Mouse (Mus musculus): Measurements from ENCODE around the gene Tbrg4.
"Not testable (repeated sequence)": the region's sequence is repeated elsewhere in the genome, so short reads cannot be mapped to it uniquely, and the experiment has no call there.

Tbrg4 gene

GRCm38 (mm10) chr11:6625478-6626387, at the start of gene Tbrg4:
TSS of gene Tbrg4 (minus strand) at chr11:6626067.
- peak; percentile 90 to 91 for DNase-seq (ENCODE audit: low spot score in 2 of 2)

DNA sequence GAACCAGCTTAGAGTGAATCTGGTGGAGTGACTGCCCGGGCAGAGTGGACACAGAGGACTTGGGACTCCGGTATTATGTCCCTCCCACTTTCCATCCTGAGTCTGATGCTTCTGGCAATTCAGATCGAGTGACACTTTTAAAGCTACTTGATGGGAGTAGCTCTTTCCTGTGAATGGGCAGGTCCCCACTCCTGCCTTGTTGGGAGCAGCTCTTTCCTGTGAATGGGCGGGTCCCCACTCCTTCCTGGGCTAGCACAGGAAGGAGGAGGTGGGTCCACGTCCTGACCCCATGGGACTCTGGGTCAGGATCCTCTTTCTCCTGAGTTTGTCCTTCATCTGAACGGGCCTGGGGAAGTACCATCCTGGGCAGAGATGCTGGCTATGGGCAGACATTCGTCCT, 49.5 kb upstream of the Tbrg4 start:
- no peak for DNase-seq (ENCODE audit: low spot score in 2 of 2)

GRCm38 (mm10) chr11:6674701-6675100, 48.8 kb upstream of the Tbrg4 start:
- DNase-seq (ENCODE audit: low spot score in 2 of 2) = no peak

DNA sequence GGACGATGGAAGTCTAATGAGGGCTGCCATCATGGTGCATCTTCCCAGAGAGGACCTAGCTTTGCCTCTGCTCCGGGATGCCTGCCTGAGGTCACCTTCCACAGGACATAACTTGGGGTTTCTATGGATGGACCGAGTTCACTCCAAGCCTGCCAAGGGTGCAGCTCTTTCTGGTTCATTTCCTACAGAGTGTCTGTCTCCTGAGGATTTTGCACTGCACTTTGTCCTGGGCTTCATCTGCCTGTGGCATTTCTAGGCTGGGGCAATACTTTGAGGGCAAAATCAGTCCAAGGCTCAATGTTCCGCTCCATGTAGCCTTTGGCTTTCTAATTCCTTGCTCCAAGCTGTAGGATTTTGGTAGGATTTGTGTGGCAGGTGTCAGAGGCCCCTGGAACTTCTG, 45.0 kb upstream of the Tbrg4 start:
- no peak for DNase-seq (ENCODE audit: low spot score in 2 of 2)

GRCm38 (mm10) chr11:6670044-6670443, 44.2 kb upstream of the Tbrg4 start:
- no peak for DNase-seq (ENCODE audit: low spot score in 2 of 2)

GRCm38 (mm10) chr11:6669041-6669440, 43.2 kb upstream of the Tbrg4 start:
- DNase-seq (ENCODE audit: low spot score in 2 of 2) = no peak

DNA sequence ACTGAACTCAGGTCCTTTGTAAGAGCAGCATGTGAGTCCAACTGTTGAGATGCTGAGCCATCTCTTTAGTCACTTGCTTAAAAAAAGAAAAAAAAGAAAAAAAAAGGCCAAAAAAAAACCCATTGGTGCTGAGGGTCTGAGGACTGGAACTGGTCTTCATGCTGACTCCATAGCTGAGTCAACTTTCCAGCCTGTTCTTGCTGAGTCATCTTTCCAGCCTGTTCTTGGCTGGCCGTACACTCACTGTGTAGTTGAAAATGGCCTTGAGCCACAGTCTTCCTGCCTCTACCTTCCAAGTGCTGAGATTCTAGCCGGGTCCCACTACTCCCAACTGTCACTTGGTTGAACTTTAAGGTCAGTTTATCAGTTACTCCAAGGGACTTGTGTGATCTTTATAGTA, 40.8 kb upstream of the Tbrg4 start:
- DNase-seq (ENCODE audit: low spot score in 2 of 2) = no peak

- DNase-seq (ENCODE audit: low spot score in 2 of 2) = no peak
Observed at GRCm38 (mm10) chr11:6661206-6661605, 35.3 kb upstream of the Tbrg4 start.

GRCm38 (mm10) chr11:6658271-6658670, 32.4 kb upstream of the Tbrg4 start, which contains the start of gene Ramp3:
TSS of gene Ramp3 (plus strand) at chr11:6658521.
- DNase-seq (ENCODE audit: low spot score in 2 of 2) = no peak

DNA sequence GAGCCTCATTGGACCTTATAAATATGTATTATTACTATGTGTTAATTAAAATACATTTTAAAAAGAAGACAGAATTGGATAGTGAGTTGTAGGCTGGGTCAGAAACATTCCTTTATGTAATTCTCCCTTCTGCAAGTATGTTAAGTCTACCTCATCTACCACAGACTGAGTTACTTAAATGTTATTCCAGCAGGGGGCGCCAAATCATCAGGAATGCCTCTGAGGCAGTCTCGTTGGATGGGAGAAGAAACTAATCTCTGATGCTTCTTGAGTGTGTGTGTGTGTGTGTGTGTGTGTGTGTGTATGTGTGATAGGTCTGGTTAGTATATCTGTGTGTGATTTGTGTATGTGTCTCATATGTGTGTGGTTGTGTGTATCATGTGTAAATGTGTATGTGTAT, 29.0 kb upstream of the Tbrg4 start:
- DNase-seq (ENCODE audit: low spot score in 2 of 2) = peak; percentile 59 to 75

DNA sequence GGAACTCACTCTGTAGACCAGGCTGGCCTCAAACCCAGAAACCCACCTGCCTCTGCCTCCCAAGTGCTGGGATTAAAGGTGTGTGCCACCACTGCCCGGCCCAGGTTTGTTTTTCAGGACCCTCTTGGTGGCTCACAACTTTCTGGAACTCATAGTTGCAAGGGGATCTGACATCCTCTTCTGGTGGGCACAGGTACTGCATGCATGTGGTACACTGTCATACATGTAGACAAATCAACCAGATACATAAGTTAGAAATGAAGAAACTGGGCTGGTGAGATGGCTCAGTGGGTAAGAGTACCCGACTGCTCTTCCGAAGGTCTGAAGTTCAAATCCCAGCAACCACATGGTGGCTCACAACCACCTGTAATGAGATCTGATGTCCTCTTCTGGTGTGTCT, 27.1 kb upstream of the Tbrg4 start:
- DNase-seq (ENCODE audit: low spot score in 2 of 2) = not testable (repeated sequence)

- DNase-seq (ENCODE audit: low spot score in 2 of 2) = no peak
Observed at GRCm38 (mm10) chr11:6650519-6650918, 24.7 kb upstream of the Tbrg4 start.

DNA sequence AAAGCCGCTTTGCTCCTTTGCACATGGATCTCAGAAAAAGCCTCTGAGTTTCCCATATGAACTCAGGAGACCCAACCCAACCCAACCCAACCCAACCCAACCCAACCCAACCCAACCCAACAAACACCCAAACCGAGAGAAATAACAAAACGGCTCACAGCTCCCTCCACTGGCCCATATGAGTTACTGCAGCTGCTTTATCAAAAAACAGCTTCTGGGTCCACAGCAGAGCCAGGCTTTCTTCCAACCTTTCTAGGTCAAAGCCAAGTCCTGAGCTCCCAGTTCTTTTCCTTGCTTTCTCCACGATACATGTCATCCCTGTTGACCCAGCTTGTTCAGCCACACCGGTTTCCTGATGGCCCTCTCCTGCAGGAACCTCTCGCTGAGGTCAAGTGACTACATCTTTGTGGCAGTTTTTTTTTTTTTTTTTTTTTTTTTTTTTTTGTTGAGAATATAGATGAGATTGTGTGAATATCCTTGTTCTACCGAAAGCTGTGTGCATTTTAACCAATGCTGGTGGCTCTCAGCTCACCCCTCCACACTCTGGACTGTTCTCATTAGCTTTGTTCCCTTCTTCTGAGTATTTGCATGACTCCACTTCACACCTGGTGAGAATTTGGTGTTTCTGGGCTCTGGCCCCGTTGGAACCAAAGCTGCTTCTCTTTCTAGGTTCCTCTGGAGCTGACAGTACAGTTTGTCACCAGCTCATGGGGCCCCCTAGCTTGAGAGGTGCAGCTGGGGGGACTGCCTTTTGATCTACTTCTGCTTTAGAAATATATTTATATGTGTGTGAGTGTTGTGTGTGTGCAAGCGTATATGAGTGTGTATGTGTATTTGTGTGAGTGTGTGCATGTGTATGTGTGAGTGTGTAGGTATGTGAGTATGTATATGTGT, 22.2 kb upstream of the Tbrg4 start:
- no peak for DNase-seq (ENCODE audit: low spot score in 2 of 2)

DNA sequence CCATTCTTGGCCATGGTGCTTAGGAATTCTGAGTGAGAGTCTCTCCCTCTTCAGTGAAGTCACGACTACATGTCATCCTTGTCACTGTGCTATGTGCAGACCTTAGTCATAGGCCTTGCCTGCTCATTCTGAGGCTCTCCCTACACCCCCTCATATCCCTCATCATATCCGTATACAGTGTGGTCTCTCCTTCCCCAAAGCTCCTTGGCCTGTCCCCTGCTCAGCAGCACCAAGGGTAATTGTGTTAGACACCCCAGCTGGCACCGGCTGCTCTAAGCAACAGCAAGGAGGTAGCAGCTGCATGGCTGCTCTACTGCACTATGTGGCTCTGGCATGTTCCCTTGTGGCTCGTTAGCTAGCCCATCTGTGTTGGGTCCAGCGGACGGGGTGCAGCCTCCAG, 18.7 kb upstream of the Tbrg4 start:
- no peak for DNase-seq (ENCODE audit: low spot score in 2 of 2)

- no peak for DNase-seq (ENCODE audit: low spot score in 2 of 2)
Observed at GRCm38 (mm10) chr11:6639072-6639471, 13.2 kb upstream of the Tbrg4 start.

GRCm38 (mm10) chr11:6638537-6638936, 12.7 kb upstream of the Tbrg4 start, which contains the start of gene Wap:
TSS of gene Wap (minus strand) at chr11:6638637.
- DNase-seq (ENCODE audit: low spot score in 2 of 2) = no peak

DNA sequence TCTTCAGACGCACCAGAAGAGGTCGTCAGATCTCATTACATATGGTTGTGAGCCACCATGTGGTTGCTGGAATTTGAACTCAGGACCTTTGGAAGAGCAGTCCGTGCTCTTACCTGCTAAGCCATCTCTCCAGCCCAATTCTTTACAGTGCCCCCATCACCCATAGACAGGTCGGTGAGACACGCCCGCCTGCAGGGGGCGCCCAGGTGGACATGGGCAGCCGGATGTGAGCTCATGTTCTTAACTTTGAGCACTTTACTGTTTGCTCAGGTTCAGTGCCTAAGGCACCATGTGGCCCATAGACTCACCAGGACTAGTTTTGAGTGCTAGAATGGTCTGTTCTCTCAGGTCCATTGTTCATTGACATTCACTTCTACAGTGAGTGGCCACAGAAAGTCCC, 10.3 kb upstream of the Tbrg4 start:
- no peak for DNase-seq (ENCODE audit: low spot score in 2 of 2)

DNA sequence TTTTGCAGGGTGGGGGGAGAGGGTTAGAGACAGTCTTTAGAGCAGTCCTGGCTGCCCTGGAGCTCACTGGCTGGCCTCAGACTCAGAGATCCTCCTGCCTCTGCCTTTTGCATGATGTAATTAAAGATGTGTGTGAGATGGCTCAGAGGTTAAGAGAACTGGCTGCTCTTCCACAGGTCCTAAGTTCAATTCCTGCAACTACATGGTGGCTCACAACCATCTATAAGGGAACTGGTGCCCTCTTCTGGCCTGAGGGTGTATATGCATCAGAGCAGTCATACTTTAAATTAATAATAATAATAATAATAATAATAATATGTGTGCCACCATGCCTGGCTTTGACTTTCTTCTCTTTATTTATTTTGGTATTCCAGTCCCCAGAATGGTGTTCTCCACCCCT, 3.8 kb upstream of the Tbrg4 start:
- DNase-seq (ENCODE audit: low spot score in 2 of 2) = peak in 1 of 2 experiments; percentile 45

DNA sequence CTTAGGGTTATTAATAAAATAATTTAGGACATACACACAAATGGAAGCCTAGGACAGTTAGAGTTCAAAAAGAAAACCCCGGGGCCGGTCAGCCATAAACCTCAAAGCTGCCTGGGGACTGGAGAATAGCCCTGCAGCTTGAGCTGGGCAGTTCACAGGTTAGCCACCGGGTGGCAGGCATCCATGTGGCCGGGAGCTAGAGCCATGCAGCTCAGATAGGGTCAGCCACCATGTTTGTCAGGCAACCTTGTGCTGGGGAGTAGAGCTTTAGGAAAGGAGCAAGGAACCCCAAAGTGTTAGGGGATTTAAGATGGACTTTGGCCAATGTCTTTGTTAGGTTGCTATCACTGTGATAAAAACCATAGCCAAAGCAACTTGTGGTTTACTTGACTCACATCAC, 2.7 kb upstream of the Tbrg4 start:
- DNase-seq (ENCODE audit: low spot score in 2 of 2) = peak; percentile 67

- DNase-seq (ENCODE audit: low spot score in 2 of 2) = peak; percentile 76 to 80
Observed at GRCm38 (mm10) chr11:6627731-6628130, 1.9 kb upstream of the Tbrg4 start.

DNA sequence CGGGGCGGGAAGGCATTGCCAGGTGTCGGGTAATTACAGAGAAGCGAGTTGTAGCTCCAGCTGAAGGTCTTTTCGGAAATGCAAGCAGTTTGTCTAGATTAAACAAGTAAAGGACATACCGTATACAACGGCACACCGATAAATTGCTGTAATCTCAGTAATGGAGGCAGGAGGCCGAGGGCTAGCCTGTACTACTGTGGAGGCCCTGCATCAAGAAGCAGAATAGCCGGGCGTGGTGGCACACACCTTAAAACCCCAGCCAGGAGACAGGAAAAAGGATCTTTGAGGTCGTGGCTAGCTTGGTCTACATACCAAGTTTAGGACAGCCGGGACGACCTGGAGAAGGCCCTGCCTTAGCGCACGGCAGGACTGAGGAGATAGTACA, 513 bp upstream of the Tbrg4 start:
- DNase-seq (ENCODE audit: low spot score in 2 of 2) = no peak

- DNase-seq (ENCODE audit: low spot score in 2 of 2) = no peak
Observed at GRCm38 (mm10) chr11:6624619-6625382, 1.1 kb downstream of the Tbrg4 start.

Measured in spleen, postnatal 36 days (tissue).